Mouse (Mus musculus): ENCODE results near the gene Tcp11l2.

- TF ChIP-seq CTCF (IDR thresholded peaks at IDR 0.05; ENCODE audit: control insufficient read depth, insufficient read depth, low read length) = no peak
- TF ChIP-seq POLR2A (IDR thresholded peaks at IDR 0.05; ENCODE audit: borderline replicate concordance, control insufficient read depth, low read depth, low read length) = no peak
These were observed 81.1 kb downstream of the Tcp11l2 start for GRCm38 (mm10) chr10:84657437-84658087.

Data from bone marrow, adult 2 months (tissue).